Mouse (Mus musculus) neutrophil, adult 65 days (primary cell): Measurements from ENCODE around the gene Frzb. TPM values are rescaled to one million over a fixed set of nuclear protein-coding genes. Genes with fewer than 3 reads are reported as not detected.

Experiments
- total RNA-seq: library from RNA; stranded (reverse); gene quantifications from 2 replicates; pipeline ENCODE4 v1.2.4, GENCODE M21; 2023

Frzb gene
- not detected in 2 replicates for total RNA-seq

DNA sequence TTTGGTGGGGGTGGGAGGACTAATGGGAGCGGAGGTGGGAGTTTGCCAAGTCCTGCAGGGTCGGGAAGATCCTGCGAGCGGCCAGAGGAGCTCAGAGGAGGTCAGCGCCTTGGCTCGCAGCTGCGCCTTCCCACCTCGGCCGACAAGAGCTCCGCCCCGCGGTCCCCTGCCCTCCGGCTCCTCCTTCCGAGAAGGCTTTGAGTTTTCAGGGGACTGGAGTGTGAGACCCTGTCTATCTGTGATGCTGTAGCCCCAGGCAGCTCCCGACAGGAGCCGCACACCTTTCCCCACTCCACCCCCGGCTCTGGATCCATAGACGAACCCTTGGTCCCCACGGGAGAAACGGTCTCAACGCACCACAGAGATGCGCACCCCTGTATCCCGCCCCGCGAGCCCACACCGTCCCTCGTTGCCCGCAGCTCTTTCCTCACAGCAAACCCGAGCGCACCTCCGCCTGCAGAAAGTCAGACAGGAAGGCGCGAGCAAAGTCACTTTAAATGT, at the start of gene Frzb:
Frzb (minus strand) TSS at position 335 of the 501 bp plus-strand sequence.

Other genes with a start within 250 kb of the Frzb start
- gene Prdx6b, start 155.2 kb downstream of the Frzb start, total RNA-seq: not detected in 2 replicates
- gene Dnajc10, start 132.2 kb downstream of the Frzb start, total RNA-seq: 35.2 and 39.2 TPM in 2 replicates
- gene Nckap1, start 133.8 kb upstream of the Frzb start, total RNA-seq: 0.50 and 1.3 TPM in 2 replicates
- 1.3 and 2.1 TPM in 2 replicates for gene Dusp19, start 169.4 kb upstream of the Frzb start, total RNA-seq
- gene Nup35, start 169.6 kb upstream of the Frzb start, total RNA-seq: 6.3 and 9.9 TPM in 2 replicates